Mouse (Mus musculus): ENCODE data around the gene Cwc25. TPM values are rescaled to one million over a fixed set of nuclear protein-coding genes. Genes with fewer than 3 reads are reported as not detected.
"Not testable (repeated sequence)": the region's sequence is repeated elsewhere in the genome, so short reads cannot be mapped to it uniquely, and the experiment has no call there.

Cwc25 gene
- total and polyA plus RNA-seq, 3 experiments = 6.5 to 28.9 (median 17.5) TPM

DNA sequence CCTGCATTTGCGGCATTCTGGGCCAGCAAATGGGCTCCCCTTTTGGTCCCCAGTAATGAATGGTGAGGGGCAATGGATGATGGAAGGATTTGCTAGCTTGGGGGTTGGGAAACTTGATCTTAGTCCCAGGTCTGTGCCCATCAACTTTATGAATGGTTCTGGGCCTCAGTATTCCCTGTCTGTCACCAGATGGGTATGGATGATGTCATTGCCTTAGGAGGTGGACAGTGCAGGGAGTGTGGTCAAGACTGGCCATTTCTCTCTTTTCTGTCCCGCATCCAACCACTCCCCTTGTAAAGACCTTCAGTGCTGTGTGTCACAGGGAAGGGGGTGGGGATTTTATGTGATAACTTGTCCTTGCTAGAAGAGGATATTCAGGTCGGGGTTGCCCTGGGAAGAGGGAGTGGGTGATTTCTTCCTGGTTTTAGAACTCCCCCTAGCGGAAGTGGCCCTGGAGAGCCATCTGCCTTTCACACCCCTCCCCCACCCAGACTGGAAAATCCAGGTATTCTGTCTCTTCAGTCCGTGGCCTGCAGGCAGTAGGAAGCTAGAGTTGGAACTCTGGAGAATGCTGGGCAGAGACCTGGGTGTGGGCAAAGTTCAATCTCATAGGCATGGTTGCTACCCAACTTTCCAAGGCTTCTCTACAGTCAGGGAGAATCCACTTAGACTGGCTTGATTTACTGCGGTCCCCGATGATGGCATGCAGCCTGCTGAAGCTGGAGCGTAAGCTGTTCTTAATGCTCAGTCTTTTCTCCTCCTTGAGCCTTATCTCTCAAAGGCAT lies 35.2 kb upstream of the Cwc25 start:
- DNase-seq = peak; percentile 91

DNA sequence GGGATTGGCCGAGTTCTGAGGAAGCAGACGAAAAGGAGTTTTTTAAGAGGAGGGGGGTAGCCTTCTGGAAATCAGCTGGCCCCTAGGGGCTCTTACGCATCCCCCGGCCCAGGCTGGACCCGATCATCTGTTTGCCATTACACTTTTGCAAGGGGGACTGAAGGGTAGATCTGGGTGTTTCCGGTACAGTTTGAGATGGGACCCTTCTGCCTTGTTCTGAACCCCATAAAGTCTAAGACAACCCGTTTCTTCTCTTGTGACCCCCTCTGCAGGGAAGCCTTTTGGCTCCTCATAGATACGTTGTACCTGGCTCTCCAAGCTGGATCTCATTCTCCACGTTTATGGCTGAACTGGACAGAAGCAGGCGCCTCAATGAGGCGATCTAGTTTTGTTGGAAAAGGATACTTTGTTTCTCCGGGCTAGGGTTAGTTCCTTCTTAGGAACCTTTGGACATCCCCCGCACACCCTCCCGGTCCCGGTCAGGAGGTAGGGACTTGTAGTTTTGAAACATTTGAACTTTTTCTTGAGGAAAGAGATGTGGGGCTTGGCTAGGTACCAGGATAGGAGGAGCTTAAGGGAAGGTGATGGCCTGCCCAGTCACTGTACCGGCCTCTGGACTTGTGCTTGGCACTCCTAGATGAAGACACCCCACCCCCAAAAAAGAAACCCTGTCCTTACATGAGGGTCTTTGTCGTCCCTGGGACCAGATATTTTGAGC lies 34.5 kb upstream of the Cwc25 start:
- peak; percentile 78 for DNase-seq

DNA sequence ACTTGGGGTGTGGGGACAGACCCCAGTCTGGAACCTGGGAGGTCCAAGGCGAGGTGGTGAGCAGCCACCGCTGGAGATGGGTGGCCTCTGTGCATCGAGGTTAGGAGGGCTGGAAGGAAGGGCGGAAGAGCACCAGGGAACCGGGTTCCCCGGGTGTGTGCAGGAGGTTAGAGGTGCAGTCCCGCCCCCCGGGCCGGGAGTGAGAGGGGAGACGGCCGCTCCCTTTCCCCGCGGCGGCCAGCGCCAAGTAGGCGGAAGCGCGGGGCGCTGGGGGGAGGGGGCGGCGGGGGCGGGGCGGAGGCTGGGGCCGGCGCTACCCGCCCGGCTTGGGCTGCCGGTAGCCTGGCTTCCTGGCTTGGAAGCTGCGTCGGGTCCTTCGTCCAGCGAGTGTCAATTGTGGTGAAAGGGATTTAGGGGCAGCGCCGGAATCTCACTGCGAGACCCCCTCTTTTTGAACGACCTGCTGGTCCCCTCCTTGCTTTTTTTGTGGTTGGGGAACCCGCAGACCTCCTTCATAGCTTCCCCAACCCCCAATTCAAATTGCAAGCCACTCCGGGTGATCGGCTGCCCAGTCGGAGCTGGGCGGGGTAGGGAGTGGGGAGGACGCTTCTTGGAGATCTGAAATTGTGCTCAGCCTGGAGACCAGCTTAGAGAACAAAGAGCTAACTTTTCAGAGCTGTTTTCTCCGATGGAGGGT lies 33.8 kb upstream of the Cwc25 start:
- peak; percentile 89 for DNase-seq

DNA sequence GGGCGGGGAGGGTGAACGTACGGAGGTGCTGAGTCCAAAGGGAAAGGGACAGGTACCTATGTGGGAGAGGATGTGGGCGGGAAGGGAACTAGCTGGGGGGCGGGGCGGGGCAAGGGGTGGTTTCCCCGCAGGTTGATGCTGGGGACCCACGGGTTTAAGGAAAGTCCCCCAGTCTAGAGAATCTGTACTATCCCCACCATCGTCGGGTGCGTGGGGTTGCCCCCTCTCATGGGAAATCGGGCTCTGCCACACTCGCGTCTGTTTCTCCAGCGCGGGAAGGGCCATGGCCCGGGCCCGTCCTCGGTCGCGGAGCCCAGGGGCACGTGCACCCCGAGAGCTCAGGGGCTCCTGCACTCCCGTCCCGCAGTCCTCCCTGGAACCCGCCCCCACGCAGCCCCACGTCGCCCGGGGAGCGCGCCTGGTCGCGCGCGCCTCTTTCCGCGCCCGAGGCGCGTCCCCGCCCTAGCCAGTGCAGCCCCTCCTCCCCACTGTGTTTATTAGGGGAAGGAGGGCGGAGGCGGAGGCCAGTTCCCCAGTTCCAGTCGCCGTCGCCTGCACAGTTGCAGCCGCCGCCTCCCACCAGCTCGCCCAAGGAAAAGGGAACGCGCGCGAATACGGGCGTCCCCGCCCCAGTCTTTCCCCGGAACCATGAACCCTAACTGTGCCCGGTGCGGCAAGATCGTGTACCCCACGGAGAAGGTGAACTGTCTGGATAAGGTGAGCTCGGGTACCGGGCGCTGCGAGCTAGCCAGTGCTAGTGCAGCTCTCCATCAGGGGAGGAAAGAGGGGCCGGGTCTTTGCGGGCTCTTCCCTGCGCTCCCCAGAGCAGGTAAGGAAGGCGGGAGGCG lies 33.0 kb upstream of the Cwc25 start:
- DNase-seq = peak; percentile 95

DNA sequence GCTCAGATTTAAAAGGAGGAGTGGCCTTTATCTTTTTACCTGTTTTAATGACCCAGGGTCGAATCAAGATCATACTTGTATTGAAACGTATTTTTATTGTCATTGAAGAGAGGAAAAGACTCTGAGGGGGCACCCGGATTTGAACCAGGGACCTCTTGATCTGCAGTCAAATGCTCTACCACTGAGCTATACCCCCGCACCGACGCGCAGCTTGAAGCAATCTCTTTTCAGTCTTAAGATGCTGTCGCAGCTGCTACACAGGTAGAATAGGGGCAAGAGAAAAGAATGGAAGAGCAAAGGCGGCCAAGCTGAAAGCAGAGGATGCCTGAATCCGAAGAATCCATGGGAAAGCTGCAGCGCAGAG lies 32.4 kb upstream of the Cwc25 start, which contains the start of gene Lasp1:
Lasp1 (plus strand) TSS at position 219 of the 364 bp plus-strand sequence.
- peak; percentile 92 for DNase-seq

DNA sequence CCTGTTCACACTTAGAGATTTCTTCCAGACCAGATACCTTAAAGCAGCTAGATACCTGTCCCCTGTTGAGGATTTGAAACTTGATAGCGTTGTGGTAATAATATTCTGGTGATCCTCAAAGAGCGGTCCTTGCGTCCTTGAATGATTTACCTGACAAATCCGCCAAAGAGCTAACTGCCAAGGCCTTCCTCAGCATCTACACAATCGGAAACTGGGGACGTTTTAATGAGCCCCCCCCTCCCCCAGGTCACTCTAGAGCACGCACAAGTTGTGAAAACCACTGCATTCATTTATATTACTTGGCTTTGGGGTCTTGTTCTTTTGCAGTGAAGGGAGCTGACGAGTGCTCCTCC lies 31.7 kb upstream of the Cwc25 start:
- DNase-seq = no peak

DNA sequence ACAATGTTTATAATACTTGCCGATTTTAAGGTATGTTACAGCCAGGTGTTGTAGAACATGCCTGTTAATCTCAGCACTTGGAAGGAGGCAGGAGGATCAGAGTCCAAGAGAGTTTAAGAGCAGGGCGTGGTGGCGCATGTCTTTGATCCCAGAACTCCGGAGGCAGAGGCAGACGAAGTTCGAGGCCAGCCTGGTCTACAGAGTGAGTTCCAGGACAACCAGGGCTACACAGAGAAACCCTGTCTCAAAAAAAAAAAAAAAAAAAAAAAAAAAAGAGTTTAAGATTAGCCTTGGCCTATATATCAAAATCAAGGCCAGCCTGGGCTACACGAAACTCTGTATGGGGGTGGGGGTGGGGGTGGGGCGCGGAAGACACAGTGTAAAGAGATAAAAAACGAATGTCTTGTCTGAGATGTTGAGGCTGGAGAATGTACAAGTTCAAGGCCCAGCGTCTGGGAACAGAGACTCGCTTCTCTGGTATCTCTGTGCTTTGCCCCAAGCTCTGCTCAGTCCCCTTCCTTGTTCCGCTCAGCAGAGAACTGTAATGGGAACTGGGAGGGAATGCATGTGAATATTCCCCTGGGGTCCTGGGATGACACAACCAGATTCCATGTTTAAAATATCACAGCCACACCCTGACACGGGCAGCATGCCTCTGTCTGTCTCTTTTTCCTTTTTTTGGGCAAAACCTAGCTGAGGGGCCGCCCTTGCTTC lies 31.2 kb upstream of the Cwc25 start:
- DNase-seq = no peak

DNA sequence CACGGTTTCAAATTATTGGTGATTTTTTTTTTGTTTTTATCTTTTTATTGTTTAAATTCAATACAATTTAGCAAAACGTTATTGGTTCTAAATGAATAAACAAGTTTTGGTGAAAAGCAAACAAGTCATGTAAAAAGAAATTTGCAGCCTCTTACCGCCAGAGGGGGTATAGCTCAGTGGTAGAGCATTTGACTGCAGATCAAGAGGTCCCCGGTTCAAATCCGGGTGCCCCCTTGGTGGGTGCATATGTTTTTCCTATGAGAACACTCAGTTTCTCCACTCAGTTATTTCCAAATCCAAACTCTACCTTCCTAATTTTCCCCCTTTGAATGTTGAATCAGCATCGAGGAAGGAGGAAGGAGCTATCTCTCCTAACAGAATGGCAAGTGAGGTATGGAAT lies 30.6 kb upstream of the Cwc25 start:
- DNase-seq = peak; percentile 81

DNA sequence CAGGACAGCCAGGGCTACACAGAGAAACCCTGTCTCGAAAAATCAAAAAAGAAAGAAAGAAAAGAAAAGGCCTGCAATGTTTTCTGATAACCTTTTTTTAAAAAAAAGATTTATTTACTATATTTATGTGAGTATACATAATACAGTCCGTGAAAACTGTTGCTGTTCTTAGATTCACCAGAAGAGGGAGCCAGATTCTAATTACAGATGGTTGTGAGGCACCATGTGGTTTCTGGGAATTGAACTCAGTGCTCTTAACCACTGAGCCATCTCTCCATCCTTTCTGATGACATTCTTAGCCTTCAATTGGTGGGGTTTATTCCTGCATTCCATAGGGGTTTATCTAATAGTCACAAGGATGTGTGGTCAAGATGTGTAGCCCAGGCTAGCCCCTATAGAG lies 26.8 kb upstream of the Cwc25 start:
- peak; percentile 26 for DNase-seq

DNA sequence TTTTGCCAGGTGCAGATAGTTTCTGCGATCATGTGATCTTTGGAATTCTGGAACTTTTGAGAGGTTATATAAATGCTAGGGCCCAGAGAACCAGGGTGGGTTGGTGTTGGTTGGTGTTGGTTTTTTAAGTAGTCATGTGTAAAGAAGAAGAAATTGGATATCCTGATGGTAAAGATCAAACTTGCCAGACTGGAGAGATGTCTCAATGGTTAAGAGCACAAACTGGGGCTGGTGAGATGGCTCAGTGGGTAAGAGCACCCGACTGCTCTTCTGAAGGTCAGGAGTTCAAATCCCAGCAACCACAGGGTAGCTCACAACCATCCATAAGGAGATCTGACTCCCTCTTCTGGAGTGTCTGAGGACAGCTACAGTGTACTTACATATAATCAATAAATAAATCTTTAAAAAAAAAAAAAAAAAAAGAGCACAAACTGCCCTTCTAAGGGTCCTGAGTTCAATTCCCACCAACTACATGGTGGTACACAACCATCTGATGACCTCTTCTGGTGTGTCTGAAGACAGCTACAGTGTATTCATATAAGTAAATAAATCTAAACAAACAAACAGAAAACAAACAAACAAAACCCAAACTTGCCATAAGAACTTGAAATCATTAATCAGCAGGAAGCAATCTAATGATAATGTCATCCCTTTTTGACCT lies 24.6 kb upstream of the Cwc25 start:
- not testable (repeated sequence) for DNase-seq

DNA sequence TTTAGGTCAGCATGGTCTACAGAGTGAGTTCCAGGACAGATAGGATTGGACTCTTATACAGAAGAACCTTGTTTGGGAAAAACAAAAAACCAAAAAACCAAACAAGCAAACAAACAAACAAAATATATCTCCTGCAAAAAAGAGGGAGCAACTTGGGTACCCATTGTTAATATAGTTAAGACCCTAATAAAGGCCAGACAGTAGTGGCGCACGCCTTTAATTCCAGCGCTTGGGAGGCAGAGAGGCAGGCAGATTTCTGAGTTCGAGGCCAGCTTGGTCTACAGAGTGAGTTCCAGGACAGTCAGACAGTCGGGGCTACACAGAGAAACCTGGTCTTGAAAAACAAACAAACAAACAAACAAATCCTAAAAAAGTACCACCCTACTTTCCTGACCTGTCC lies 23.4 kb upstream of the Cwc25 start:
- no peak for DNase-seq

DNA sequence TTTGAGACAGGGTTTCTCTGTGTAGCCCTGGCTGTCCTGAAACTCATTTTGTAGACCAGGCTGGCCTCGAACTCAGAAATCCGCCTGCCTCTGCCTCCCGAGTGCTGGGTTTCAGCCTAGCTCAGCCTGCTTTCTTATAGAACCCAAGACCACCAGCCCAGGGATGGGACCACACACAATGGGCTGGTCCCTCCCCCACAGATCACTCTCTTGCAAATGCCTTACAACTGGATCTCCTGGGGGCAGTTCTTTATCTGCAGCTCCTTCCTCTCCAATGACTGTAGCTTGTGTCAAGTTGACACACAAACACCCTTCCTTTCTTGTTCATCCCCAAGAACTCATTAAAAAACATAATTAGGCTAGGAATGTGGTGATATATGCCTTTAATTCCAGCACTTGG lies 21.6 kb upstream of the Cwc25 start:
- DNase-seq = no peak

DNA sequence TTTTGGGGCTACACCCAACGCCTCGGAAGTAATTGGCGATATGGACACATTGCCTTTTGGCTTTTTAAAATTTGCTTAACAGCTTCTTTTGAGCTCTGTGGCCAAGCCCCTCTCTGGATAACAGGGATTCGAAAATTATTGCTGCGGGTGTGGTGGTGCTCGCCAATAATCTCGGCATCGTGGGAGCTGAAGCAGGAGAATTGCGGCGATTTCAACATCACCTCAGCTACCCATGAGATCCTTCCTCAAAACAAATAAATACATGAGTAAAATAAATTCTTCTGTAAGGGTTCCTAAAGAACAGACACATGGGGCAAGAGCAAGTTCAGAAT lies 16.2 kb upstream of the Cwc25 start:
- no peak for DNase-seq

DNA sequence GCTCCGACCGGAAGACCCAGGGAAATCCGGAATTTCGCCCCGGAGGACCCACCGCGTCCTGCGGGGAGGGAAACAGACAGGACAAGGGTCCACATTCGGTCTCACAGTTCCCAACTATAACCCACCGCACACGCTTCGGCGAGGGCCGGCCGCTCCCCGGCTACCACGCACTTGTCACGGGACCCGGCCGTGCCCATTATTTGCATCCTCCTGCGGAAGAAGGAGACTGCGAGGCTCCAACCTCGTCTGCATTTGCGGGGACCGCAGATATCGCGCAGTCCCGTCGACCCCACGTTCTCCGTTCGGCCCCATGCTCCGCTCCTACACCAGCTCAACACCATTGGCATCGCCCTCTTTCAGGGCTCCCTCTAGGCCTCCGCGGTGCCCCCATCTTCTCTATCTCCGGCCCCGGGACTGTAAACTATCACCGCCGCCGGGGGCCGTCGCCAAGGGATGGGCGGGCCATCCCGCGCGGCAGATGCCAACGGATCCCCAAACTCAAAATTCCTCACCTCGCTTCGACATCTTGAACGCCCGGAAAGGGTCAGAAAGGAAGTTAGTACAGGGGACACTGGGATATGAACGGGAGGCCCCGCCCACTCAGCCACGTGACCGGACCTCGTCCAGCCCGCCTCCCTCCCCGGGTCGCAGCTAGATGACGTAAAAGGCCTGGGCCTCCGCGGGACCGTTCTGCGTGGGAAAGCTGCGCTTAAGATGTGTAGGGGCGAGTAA lies 15.6 kb upstream of the Cwc25 start, which contains the start of gene Rpl23:
Rpl23 (minus strand) TSS at position 606 of the 732 bp plus-strand sequence.
- peak; percentile 99 for DNase-seq

DNA sequence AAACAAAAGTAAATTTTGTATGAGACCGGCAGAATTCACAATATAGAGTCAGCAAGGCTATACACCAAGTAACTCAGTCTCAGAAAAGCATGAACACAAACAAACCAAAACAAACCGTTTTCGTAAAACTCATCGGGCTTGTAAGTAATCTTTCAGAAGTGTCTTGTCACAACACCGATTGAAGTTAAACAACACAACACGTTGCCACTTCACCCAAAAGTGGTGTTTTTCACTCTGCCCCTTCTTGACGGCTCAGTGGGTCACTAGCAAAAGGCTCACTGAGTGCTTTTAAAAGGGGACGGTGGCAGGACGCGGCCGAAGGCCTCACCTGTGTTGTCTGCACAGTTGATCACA lies 15.1 kb upstream of the Cwc25 start:
- no peak for DNase-seq

DNA sequence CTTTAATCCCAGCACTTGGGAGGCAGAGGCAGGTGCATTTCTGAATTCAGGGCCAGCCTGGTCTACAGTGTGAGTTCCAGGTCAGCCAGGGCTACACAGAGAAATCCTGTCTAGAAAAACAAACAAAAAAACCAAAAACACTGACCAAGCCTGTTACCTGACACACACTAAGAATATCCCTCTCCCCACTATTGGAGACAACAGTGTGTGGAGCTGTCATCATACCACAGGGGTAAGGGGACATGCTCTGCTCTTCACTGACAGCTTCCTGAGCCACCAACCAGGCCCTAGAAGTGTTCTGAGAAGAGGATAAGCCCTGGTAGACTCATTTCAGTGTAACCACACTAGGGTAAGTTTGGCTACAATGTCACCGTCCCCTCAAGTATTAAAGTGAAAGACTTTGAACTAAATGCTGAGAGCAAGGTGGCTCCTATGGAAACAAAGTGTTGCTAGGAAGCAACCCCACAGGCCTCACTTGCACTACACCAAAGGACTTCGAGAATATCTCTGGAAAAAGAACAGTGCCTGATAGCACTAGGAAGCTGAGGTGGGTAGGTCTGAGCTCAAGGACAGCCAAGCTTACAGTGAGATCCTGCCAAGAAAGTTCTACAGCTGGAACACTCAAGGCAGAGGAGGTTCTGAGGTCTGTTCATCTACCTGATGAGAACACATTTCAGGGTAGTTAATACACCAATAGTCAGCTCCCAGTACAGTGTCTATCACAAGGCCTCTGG lies 13.8 kb upstream of the Cwc25 start:
- no peak for DNase-seq

DNA sequence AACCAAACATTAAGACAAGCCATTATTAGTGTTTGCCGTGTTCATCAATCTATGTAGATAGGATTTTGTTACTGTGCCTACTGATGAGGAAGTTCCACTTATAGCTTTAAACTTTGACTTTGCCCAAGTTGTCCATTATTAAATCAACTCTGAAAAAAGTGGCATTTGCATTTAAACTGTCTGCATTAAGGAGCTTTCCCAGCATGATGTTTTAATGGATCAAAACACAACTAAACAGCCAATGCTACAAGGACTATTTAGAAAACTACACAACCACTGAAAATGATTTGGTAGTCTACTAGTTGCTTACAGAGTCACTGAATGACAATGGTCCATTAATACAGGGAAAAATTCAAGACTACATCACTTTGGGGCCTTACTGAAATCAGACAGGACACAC lies 12.6 kb upstream of the Cwc25 start:
- no peak for DNase-seq

DNA sequence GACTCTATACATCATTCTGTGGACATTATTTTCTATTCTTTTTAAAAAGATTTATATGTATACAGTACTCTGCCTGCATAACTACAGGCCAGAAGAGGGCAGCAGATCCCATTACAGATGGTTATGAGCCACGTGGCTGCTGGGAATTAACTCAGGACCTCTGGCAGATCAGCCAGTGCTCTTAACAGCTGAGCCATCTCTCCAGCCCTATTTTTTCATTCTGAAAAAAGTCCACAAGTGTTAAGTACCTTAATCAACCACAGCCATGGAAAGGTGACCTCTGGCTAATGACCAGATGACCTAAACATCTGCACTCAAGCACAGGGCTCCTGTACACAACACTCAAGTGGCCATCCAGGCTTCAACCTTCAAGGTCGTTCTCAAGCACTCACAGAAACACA lies 10.8 kb upstream of the Cwc25 start:
- DNase-seq = peak; percentile 15

DNA sequence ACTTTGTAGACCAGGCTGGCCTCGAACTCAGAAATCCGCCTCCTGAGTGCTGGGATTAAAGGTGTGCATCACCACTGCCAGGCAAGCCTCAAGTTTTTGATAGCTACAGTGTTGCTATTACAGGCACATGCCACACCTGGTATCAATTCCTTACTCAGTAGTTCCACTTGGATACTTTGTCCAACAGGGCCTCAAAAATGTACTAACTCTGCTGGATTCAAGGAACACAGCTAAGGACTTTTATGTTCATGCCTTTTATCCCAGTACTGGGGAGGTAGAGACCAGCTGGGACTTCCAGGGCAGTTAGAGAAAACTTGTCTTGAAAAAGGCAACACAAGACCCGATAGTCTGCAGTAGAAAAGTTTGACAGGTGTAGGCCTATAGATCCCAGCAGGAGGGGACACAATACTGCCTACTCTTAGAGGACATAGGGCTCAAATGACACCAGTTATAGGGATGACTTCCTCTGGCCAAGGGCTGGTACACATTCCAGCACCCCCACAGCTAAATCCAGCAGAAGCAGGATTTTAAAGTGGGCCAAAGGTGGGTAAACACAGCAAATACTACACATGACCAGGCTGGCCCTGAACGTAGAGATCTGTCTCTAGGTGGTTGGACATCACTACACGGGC lies 10.3 kb upstream of the Cwc25 start:
- DNase-seq = no peak
